Mouse (Mus musculus) testis, adult 2 months (tissue): Measurements from ENCODE around the gene Arhgap15. TPM values are rescaled to one million over a fixed set of nuclear protein-coding genes. Genes with fewer than 3 reads are reported as not detected.

ENCODE experiments used
- H3K27ac ChIP-seq: fragments of 200-500 bp; 2 replicates; pipeline ENCODE4 v1.5.1; 2012; ENCODE audit warnings: low read depth, low read length; ENCODE audit not compliant: control insufficient read depth, insufficient read depth
- H3K27me3 ChIP-seq: fragments of 200-500 bp; 2 replicates; pipeline ENCODE4 v1.6.1; 2012; ENCODE audit warnings: mild to moderate bottlenecking, low read length, moderate library complexity; ENCODE audit not compliant: control insufficient read depth, insufficient read depth
- H3K36me3 ChIP-seq: fragments of 200-500 bp; 2 replicates; pipeline ENCODE4 v1.6.1; 2012; ENCODE audit warnings: mild to moderate bottlenecking, low read length; ENCODE audit not compliant: control insufficient read depth, insufficient read depth
- H3K4me1 ChIP-seq: fragments of 200-500 bp; 2 replicates; pipeline ENCODE4 v1.6.1; 2012; ENCODE audit warnings: low read length; ENCODE audit not compliant: control insufficient read depth, insufficient read depth
- H3K4me3 ChIP-seq: fragments of 200-500 bp; 2 replicates; pipeline ENCODE4 v1.5.1; 2012; ENCODE audit warnings: low read depth, mild to moderate bottlenecking, low read length, moderate library complexity, mixed read lengths; ENCODE audit not compliant: control insufficient read depth
- CTCF ChIP-seq: fragments of 200-500 bp; IDR thresholded peaks from 2 replicates; pipeline ENCODE4 v1.5.1; 2012; ENCODE audit warnings: low read depth, mild to moderate bottlenecking, inconsistent platforms, low read length, moderate library complexity; ENCODE audit not compliant: control insufficient read depth, insufficient read depth, insufficient replicate concordance
- POLR2A ChIP-seq: fragments of 200-500 bp; IDR thresholded peaks from 2 replicates; pipeline ENCODE4 v1.6.1; 2012; ENCODE audit warnings: low read depth, mild to moderate bottlenecking, inconsistent platforms, low read length, moderate library complexity; ENCODE audit not compliant: control insufficient read depth
- polyA plus RNA-seq: library from polyadenylated mRNA; depleted of rRNA; stranded (reverse); fragments of >200 nt; gene quantifications from 2 replicates; pipeline ENCODE4 v1.2.3, GENCODE M21; 2012

The Arhgap15 gene
- polyA plus RNA-seq, 1 experiment: 0.43 TPM

- H3K36me3 ChIP-seq: no peaks in the 10 kb centered on the region
- no peak overlapping the region for H3K4me3 ChIP-seq
- TF ChIP-seq POLR2A: no peak
- no peak for TF ChIP-seq CTCF
- no peak overlapping the region for H3K27ac ChIP-seq
- H3K4me1 ChIP-seq: no peaks in the 10 kb centered on the region
- H3K27me3 ChIP-seq: no peaks in the 10 kb centered on the region
These were observed 332.6 kb downstream of the Arhgap15 start for GRCm38 (mm10) chr2:44081241-44081640.

GRCm38 (mm10) chr2:44084471-44084870, 335.8 kb downstream of the Arhgap15 start:
- no peaks in the 10 kb centered on the region for H3K36me3 ChIP-seq
- no peak overlapping the region for H3K27ac ChIP-seq
- H3K27me3 ChIP-seq: no peaks in the 10 kb centered on the region
- TF ChIP-seq POLR2A: no peak
- no peak for TF ChIP-seq CTCF
- no peaks in the 10 kb centered on the region for H3K4me1 ChIP-seq
- no peak overlapping the region for H3K4me3 ChIP-seq

- Histone ChIP-seq H3K4me1 (no peaks in the 10 kb centered on the region), H3K27me3 (no peaks in the 10 kb centered on the region), H3K27ac (no peak overlapping the region), H3K4me3 (no peak overlapping the region), H3K36me3 (no peaks in the 10 kb centered on the region)
- TF ChIP-seq CTCF: no peak
- TF ChIP-seq POLR2A: no peak
These were observed 337.9 kb downstream of the Arhgap15 start for GRCm38 (mm10) chr2:44086403-44087056.

GRCm38 (mm10) chr2:44098552-44098951, 349.9 kb downstream of the Arhgap15 start:
- H3K27me3 ChIP-seq: no peaks in the 10 kb centered on the region
- TF ChIP-seq CTCF (no peak), POLR2A (no peak)

GRCm38 (mm10) chr2:44102351-44102750, 353.7 kb downstream of the Arhgap15 start:
- no peak overlapping the region for H3K27ac ChIP-seq
- no peak overlapping the region for H3K4me3 ChIP-seq
- no peaks in the 10 kb centered on the region for H3K36me3 ChIP-seq
- TF ChIP-seq POLR2A: no peak
- no peak for TF ChIP-seq CTCF
- H3K27me3 ChIP-seq: no peaks in the 10 kb centered on the region
- H3K4me1 ChIP-seq: peaks cover 5% of the 10 kb centered on the region

More at GRCm38 (mm10) chr2:44098552-44098951, 349.9 kb downstream of the Arhgap15 start:
- no peaks in the 10 kb centered on the region for H3K4me1 ChIP-seq
- H3K27ac ChIP-seq: no peak overlapping the region
- no peak overlapping the region for H3K4me3 ChIP-seq
- H3K36me3 ChIP-seq: no peaks in the 10 kb centered on the region

GRCm38 (mm10) chr2:44103321-44103720, 354.7 kb downstream of the Arhgap15 start:
- no peak for TF ChIP-seq CTCF
- TF ChIP-seq POLR2A: no peak

GRCm38 (mm10) chr2:44103742-44104141, 355.1 kb downstream of the Arhgap15 start:
- Histone ChIP-seq H3K27ac (no peak overlapping the region), H3K27me3 (no peaks in the 10 kb centered on the region)

More at GRCm38 (mm10) chr2:44103321-44103720, 354.7 kb downstream of the Arhgap15 start:
- no peaks in the 10 kb centered on the region for H3K27me3 ChIP-seq
- no peaks in the 10 kb centered on the region for H3K36me3 ChIP-seq
- no peak overlapping the region for H3K4me3 ChIP-seq
- no peak overlapping the region for H3K27ac ChIP-seq
- H3K4me1 ChIP-seq: peaks cover 5% of the 10 kb centered on the region

More at GRCm38 (mm10) chr2:44103742-44104141, 355.1 kb downstream of the Arhgap15 start:
- Histone ChIP-seq H3K4me3 (no peak overlapping the region), H3K36me3 (no peaks in the 10 kb centered on the region), H3K4me1 (peaks cover 5% of the 10 kb centered on the region)
- TF ChIP-seq POLR2A: no peak
- TF ChIP-seq CTCF: peak; percentile 10; the same call in 1 of the 2 replicates
